Mouse (Mus musculus): ENCODE results near the gene Epha2. TPM values are rescaled to one million over a fixed set of nuclear protein-coding genes. Genes with fewer than 3 reads are reported as not detected.

Epha2 gene
- polyA plus RNA-seq, 1 experiment = 16.7 TPM

DNA sequence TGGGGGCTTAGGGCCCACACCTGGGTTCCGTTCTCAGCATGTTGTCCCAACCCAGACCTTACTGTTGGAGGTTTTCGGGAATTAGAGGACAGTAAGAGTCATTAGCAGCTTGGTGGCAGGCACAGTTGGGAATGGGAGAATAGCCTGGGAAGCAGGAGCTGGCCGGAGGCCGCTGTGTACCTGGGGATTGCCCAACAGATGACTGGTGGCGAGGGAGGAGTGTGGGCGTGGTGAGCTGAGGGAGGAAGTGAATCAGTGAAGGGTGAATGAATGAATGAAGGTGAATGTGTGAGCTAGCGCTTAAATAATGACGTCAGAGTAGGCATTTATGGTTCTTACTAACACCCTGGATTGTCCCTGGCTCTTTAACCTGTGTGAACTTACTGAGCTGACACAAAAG lies 23.9 kb upstream of the Epha2 start:
- Histone ChIP-seq H3K4me1 (ENCODE audit: control insufficient read depth, insufficient read depth, low read length) (peaks cover 44% of the 10 kb centered on the region), H3K4me3 (ENCODE audit: insufficient read depth, low read length) (no peak overlapping the region), H3K27ac (ENCODE audit: insufficient read depth, low read length) (peak overlapping the region; percentile 88; the same call in 1 of the 2 replicates)
- TF ChIP-seq POLR2A (IDR thresholded peaks at IDR 0.05; ENCODE audit: low read depth, low read length) (no peak), CTCF (IDR thresholded peaks at IDR 0.05; ENCODE audit: borderline replicate concordance, insufficient read depth, low read length) (no peak)

GRCm38 (mm10) chr4:141278154-141278553 lies 22.9 kb upstream of the Epha2 start:
- Histone ChIP-seq H3K4me1 (ENCODE audit: control insufficient read depth, insufficient read depth, low read length) (peaks cover 44% of the 10 kb centered on the region), H3K4me3 (ENCODE audit: insufficient read depth, low read length) (no peak overlapping the region), H3K27ac (ENCODE audit: insufficient read depth, low read length) (peak overlapping the region; percentile 88)
- TF ChIP-seq CTCF (IDR thresholded peaks at IDR 0.05; ENCODE audit: borderline replicate concordance, insufficient read depth, low read length) = no peak
- TF ChIP-seq POLR2A (IDR thresholded peaks at IDR 0.05; ENCODE audit: low read depth, low read length) = peak; percentile 70

- TF ChIP-seq CTCF (IDR thresholded peaks at IDR 0.05; ENCODE audit: borderline replicate concordance, insufficient read depth, low read length) (no peak), POLR2A (IDR thresholded peaks at IDR 0.05; ENCODE audit: low read depth, low read length) (no peak)
- H3K4me1 ChIP-seq (ENCODE audit: control insufficient read depth, insufficient read depth, low read length) = peaks cover 36% of the 10 kb centered on the region
- H3K4me3 ChIP-seq (ENCODE audit: insufficient read depth, low read length) = no peak overlapping the region
- H3K27ac ChIP-seq (ENCODE audit: insufficient read depth, low read length) = no peak overlapping the region
Measured at GRCm38 (mm10) chr4:141279327-141279726, 21.7 kb upstream of the Epha2 start.

- Histone ChIP-seq H3K4me3 (ENCODE audit: insufficient read depth, low read length) (no peak overlapping the region), H3K4me1 (ENCODE audit: control insufficient read depth, insufficient read depth, low read length) (peaks cover 33% of the 10 kb centered on the region), H3K27ac (ENCODE audit: insufficient read depth, low read length) (no peak overlapping the region)
- no peak for TF ChIP-seq POLR2A (IDR thresholded peaks at IDR 0.05; ENCODE audit: low read depth, low read length)
- TF ChIP-seq CTCF (IDR thresholded peaks at IDR 0.05; ENCODE audit: borderline replicate concordance, insufficient read depth, low read length) = no peak
Measured at GRCm38 (mm10) chr4:141279783-141280182, 21.3 kb upstream of the Epha2 start.

DNA sequence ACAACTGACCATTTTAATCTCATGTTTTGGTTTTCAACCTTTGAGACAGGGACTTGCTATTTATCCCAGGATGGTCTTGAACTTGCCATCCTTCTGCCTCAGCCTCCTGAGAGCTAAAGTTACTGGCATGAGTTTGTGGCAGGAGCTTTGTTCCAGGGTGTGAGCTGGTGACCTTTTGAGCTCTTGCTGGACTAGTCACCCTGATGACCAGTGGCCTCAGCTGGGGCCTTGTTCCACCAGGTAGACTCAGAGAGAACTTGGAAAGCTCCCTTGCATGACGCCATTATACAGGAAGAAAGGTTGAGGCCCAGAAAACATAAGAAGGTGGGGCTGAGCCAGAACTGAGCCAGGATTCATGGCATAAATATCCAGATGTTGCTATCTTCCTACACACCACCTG lies 20.6 kb upstream of the Epha2 start:
- Histone ChIP-seq H3K4me1 (ENCODE audit: control insufficient read depth, insufficient read depth, low read length) (peaks cover 28% of the 10 kb centered on the region), H3K27ac (ENCODE audit: insufficient read depth, low read length) (no peak overlapping the region), H3K4me3 (ENCODE audit: insufficient read depth, low read length) (no peak overlapping the region)
- TF ChIP-seq CTCF (IDR thresholded peaks at IDR 0.05; ENCODE audit: borderline replicate concordance, insufficient read depth, low read length) = no peak

- H3K4me1 ChIP-seq (ENCODE audit: control insufficient read depth, insufficient read depth, low read length) = peaks cover 28% of the 10 kb centered on the region
- no peak overlapping the region for H3K4me3 ChIP-seq (ENCODE audit: insufficient read depth, low read length)
- no peak overlapping the region for H3K27ac ChIP-seq (ENCODE audit: insufficient read depth, low read length)
- TF ChIP-seq CTCF (IDR thresholded peaks at IDR 0.05; ENCODE audit: borderline replicate concordance, insufficient read depth, low read length) = no peak
Measured at GRCm38 (mm10) chr4:141281153-141281552, 19.9 kb upstream of the Epha2 start.

DNA sequence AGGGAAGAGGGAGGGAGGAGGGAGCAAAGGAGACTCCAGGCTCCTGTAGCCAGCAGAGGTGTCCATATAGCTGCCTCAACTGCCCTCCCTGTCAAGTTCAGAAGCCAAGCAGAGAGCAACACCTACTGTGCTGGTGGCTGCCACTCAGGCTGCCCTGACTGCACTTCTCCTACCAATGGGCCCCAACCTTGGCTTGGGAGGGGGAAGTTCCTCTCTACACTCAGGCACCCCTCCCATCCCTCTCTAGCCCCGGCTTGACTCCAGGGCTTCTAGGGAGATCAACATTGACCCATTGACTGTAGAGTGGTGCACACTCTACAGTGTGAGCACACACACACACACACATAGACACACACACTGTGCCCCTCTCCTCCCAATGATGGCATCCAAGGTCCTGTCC lies 19.5 kb upstream of the Epha2 start:
- H3K27ac ChIP-seq (ENCODE audit: insufficient read depth, low read length) = no peak overlapping the region
- peaks cover 29% of the 10 kb centered on the region for H3K4me1 ChIP-seq (ENCODE audit: control insufficient read depth, insufficient read depth, low read length)
- H3K4me3 ChIP-seq (ENCODE audit: insufficient read depth, low read length) = no peak overlapping the region
- TF ChIP-seq POLR2A (IDR thresholded peaks at IDR 0.05; ENCODE audit: low read depth, low read length) (no peak), CTCF (IDR thresholded peaks at IDR 0.05; ENCODE audit: borderline replicate concordance, insufficient read depth, low read length) (no peak)

GRCm38 (mm10) chr4:141282087-141282486 lies 19.0 kb upstream of the Epha2 start:
- Histone ChIP-seq H3K4me3 (ENCODE audit: insufficient read depth, low read length) (no peak overlapping the region), H3K27ac (ENCODE audit: insufficient read depth, low read length) (no peak overlapping the region), H3K4me1 (ENCODE audit: control insufficient read depth, insufficient read depth, low read length) (peaks cover 29% of the 10 kb centered on the region)
- no peak for TF ChIP-seq CTCF (IDR thresholded peaks at IDR 0.05; ENCODE audit: borderline replicate concordance, insufficient read depth, low read length)
- TF ChIP-seq POLR2A (IDR thresholded peaks at IDR 0.05; ENCODE audit: low read depth, low read length) = no peak

DNA sequence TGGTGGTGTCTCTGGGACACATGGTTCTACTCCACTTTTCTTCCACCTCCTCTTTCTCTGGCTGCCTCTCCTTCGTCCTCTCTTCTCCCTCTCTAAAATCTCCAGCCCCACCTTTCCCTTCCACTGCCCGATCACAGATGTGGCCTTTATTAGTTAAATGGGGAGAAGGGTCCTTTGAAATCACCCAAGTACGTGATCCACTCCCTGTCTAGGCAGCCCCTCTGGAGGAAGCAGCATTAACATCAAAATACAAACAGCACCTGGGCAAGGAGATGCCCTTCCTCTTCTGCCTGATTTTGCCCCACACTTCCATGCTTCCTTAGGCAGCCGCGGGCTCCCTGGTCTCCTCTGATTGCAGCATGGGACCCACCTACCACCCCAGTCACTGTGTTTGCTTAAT lies 18.4 kb upstream of the Epha2 start:
- peaks cover 24% of the 10 kb centered on the region for H3K4me1 ChIP-seq (ENCODE audit: control insufficient read depth, insufficient read depth, low read length)
- H3K27ac ChIP-seq (ENCODE audit: insufficient read depth, low read length) = no peak overlapping the region
- H3K4me3 ChIP-seq (ENCODE audit: insufficient read depth, low read length) = no peak overlapping the region
- TF ChIP-seq CTCF (IDR thresholded peaks at IDR 0.05; ENCODE audit: borderline replicate concordance, insufficient read depth, low read length) (no peak), POLR2A (IDR thresholded peaks at IDR 0.05; ENCODE audit: low read depth, low read length) (no peak)

DNA sequence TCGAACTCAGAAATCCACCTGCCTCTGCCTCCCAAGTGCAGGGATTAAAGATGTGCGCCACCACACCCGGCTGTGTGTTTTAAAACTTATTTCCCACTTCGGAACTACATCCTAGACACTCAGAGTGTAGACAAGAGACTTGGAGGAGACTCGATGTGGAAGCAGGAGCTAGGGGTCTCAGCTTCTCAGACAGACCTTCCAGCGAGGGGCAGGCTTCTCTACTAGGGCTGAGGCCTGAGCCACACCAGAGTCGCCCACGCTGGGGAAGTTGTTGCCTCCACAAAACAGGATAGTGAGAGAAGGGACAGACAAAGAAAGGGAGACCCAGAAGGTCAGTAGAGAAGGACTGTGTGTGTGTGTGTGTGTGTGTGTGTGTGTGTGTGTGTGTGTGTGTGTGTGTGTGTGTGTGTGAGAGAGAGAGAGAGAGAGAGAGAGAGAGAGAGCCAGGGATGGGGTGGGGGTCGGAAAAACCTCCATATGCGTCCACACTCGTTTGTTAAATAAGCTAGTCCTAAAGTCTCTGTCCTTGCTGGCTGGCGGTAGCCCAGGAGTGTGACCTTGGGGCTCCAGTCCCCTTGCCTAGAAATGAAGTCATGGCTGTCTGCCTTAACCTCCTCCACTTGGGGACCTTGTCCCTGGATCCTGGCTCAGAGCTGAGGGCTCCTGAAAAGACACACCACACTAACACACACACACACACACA lies 17.7 kb upstream of the Epha2 start:
- Histone ChIP-seq H3K4me3 (ENCODE audit: insufficient read depth, low read length) (no peak overlapping the region), H3K4me1 (ENCODE audit: control insufficient read depth, insufficient read depth, low read length) (peaks cover 19% of the 10 kb centered on the region), H3K27ac (ENCODE audit: insufficient read depth, low read length) (no peak overlapping the region)
- TF ChIP-seq CTCF (IDR thresholded peaks at IDR 0.05; ENCODE audit: borderline replicate concordance, insufficient read depth, low read length) = no peak
- no peak for TF ChIP-seq POLR2A (IDR thresholded peaks at IDR 0.05; ENCODE audit: low read depth, low read length)

Data from embryonic fibroblast, embryonic 13.5 days (primary cell).